Mouse (Mus musculus) heart, postnatal 0 days (tissue): ENCODE data around the gene Hnrnpa1.

Source experiments
- CTCF ChIP-seq: IDR thresholded peaks from 2 replicates; pipeline ENCODE4 v1.5.1; 2016; ENCODE audit warnings: antibody characterized with exemption, control low read depth, low read depth
- EP300 ChIP-seq: IDR thresholded peaks from 2 replicates; pipeline ENCODE4 v1.6.1; 2016; ENCODE audit warnings: antibody characterized with exemption, low read depth

- no peak for TF ChIP-seq EP300
- TF ChIP-seq CTCF = peak; percentile 28; the same call in 1 of the 2 replicates
Measured at GRCm38 (mm10) chr15:103284647-103285046, 44.4 kb downstream of the Hnrnpa1 start.
